Mouse (Mus musculus): Measurements from ENCODE around the gene Eif3l.

DNA sequence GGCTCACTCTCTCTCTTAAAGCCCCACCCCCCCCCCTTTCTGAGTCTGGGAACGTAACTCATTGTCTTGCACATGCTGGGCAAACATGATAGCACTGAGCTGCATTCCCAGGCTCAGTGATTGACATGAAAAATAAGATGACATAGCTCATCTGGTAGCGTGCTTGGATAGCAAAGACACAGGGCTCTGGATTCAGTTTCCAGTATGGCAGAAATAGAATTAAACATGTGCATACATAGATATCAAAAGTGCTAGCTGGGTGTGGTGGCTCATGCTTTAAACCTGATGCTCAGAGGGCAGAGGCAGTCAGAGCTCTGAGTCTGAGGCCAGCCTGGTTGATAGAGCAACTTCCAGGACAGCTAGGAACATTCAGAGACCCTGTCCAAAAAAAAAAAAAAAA lies 30.8 kb downstream of the Eif3l start:
- TF ChIP-seq POLR2AphosphoS2 (IDR thresholded peaks at IDR 0.05; ENCODE audit: low read length) (no peak), POLR2A (IDR thresholded peaks at IDR 0.05; ENCODE audit: control insufficient read depth in 1 of 2, insufficient read depth in 1 of 2, low read depth in 1 of 2, low read length in 2 of 2, poor library complexity in 1 of 2) (no peak), UBTF (IDR thresholded peaks at IDR 0.05; ENCODE audit: borderline replicate concordance, insufficient read depth, low read depth, low read length) (no peak), ETS1 (IDR thresholded peaks at IDR 0.05; ENCODE audit: low read depth, low read length) (no peak), CTCF (IDR thresholded peaks at IDR 0.05 in 2 of 3, conservative IDR thresholded peaks at IDR 0.05 in 1 of 3; ENCODE audit: control insufficient read depth in 1 of 3, insufficient read depth in 1 of 3, low read depth in 2 of 3, low read length in 3 of 3, poor library complexity in 1 of 3, severe bottlenecking in 1 of 3) (no peak), POLR2AphosphoS5 (IDR thresholded peaks at IDR 0.05; ENCODE audit: borderline replicate concordance, low read depth, low read length) (no peak)
